Mouse (Mus musculus) left cerebral cortex, postnatal 25 days (tissue): Measurements from ENCODE around the gene Sorcs2. TPM values are rescaled to one million over a fixed set of nuclear protein-coding genes. Genes with fewer than 3 reads are reported as not detected.
A peak's percentile ranks its signal among the peaks of the same experiment; 100 is the strongest.

Experiments
- DNase-seq, 2 experiments: peaks; one replicate each; pipeline ENCODE4 v3.0.0; 2022; ENCODE audit warnings: low spot score in 2 of 2, mixed read lengths in 1 of 2
- intact Hi-C: fragments of 180-260 bp; cut with DNase I; formaldehyde crosslinking; loops from one replicate; pipeline ENCODE4 v1.15.1; 2025
- microRNA-seq, 2 experiments: library from miRNA; unstranded; fragments of <30 nt; microRNA quantifications; one replicate each; pipeline ENCODE4 v1.2.0; 2022
- total RNA-seq, 2 experiments: library from RNA; stranded (reverse); gene quantifications; 2 replicates each; pipeline ENCODE4 v1.2.3; 2021

Sorcs2 gene
- total RNA-seq, 2 experiments from 2014 or later, result 39.2 to 43.8 TPM

DNA sequence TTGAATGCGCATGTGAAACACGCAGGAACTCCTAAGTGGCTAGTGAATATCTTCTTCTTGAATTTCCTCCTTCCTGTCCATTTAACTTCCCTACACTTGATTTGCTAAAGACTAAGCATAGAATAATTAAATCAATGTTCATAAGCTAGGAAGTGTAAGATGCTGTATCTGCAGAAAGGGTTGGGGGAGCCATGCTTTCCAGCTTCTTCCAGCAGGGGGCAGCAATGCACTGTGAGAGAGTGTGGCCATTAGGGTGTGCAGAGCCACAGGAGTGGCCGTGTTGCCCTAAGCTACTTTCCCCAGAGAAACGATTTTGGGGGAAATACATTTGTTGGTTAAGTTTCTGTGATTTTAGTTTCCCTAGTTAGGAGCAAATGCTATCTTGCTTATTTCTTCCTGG lies 416.0 kb downstream of the Sorcs2 start:
- intact Hi-C loops, result loop anchor here (1.0 to 5.0 kb wide), 2 partner anchors 416 to 480 kb away; partner anchors contain the start of genes Grpel1 and Sorcs2
- DNase-seq, result peak; percentile 80 to 87

DNA sequence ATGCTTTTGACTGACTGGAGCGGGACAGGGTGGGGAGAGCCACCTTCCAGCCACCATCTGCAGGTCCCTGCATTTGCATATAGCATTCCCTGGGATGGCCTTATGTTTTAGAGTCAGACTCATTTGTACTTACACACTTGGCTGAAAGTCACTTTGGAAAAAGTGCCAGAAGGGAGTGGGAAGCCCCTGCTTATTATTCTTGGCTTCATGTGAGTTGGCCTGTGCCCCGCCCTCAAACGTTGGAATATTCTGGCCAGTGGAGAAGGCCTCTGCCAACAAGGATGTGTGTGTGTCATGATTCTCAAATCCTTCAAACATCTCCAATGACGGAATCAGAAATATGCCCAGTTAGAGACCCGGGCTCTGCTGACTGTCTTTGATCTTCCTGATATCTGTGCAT lies 416.6 kb downstream of the Sorcs2 start:
- intact Hi-C loops, result loop anchor here (5.0 kb wide), 1 partner anchor 481 kb away; the partner anchor contains the start of gene Grpel1
- no peak for DNase-seq

DNA sequence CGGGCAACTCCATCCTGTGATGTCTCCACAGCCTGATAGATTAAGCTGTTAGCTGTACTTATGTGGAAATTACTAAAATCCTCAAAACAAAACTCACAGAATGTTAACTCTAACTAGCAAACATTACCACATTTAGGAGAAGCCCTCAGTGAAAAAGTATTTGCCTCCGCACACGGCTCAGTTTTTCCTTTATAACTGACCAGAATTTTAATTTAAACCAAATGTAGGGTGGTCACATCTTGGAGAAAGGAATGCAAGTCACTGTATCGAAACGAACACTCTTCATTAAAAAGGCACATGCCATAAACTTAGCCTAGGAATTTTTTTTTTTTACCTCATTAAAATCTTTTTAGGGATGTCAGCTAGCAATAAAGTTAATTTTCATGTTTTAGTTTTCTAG lies 417.4 kb downstream of the Sorcs2 start:
- intact Hi-C loops, result loop anchor here (5.0 kb wide), 1 partner anchor 482 kb away; the partner anchor contains the start of gene Grpel1
- no peak for DNase-seq

DNA sequence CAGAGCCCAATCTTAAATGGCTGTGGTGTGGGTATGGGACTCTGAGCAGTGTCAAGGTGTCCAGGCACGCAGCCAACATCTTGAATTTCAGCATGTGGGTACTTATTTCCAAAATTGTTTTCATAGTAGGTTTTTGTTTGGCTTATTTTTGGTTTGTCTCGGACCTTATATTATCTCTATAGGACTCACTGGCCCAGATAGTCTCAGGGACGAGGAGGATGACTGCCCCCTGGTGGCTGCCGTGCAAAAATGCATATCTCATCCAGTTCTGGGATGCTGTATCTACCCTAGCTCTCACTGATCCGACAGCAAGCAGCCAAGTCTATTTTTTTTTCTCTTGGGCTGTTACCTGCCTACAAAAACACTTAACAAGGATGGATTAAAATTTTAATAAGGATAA lies 422.3 kb downstream of the Sorcs2 start:
- DNase-seq, result peak in 1 of 2 experiments; percentile 68
- intact Hi-C loops, result loop anchor here (2.0 to 5.0 kb wide), 2 partner anchors 105 to 278 kb away; no protein-coding TSS in a partner anchor

DNA sequence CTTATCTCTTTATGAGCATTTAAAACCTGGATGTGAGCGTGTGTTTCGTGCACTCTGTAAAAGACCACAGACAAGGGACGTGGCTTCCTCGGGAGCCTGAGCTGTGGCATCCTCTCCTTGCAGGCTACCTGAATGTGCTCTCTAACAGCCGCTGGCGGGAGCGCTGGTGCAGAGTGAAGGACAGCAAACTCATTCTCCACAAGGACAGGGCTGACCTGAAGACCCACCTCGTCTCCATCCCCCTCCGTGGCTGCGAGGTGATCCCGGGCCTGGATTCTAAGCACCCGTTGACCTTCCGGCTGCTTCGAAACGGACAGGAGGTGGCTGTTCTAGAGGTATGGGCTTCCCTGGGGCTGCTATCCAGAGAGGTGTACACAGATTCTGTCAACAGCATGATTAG lies 423.7 kb downstream of the Sorcs2 start:
- intact Hi-C loops, result no loop called here
- DNase-seq, result no peak

GRCm38 (mm10) chr5:35973800-35974199 lies 424.1 kb downstream of the Sorcs2 start:
- intact Hi-C loops, result loop anchor here (2.0 kb wide), 1 partner anchor 85 kb away; no protein-coding TSS in a partner anchor
- peak in 1 of 2 experiments; percentile 60 for DNase-seq

GRCm38 (mm10) chr5:35972739-35973138 lies 425.2 kb downstream of the Sorcs2 start:
- no peak for DNase-seq
- intact Hi-C loops, result loop anchor here (2.0 kb wide), 1 partner anchor 84 kb away; no protein-coding TSS in a partner anchor

DNA sequence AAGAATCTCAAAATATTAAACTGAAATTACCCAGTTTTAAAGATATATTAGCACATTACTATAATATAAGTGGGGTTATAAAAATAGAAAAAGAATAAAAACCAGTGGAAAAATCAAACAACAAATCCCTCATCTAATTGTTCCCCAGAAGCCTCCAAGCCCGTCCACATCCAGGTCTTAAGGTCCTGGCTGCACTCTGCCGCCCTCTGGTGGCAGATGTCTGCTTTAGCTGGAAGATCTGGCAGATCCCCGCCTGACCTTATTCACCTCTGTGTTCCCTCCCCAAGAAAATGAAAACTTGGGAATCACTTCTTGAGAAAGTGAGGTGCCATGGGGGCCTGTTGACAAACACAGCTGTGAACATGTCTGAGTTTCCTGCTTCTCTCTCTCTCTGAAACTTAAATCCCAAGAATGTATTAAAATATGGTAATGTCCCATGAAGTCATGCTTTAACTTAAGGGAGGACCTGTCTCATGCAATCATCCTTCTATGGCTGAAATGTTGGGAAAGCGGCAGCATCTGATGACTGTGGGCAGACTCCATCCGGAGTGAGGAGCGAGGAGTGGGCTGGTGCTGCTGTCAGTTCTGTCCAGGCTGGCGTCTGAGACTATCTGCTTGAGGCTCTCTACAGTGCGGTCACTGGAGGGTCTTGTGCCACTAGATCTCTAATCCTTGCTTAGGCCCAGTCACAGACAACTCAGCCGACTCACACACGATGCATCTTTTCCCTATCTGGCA lies 425.9 kb downstream of the Sorcs2 start:
- peak in 1 of 2 experiments; percentile 81 for DNase-seq
- intact Hi-C loops, result loop anchor here (2.0 kb wide), 1 partner anchor 83 kb away; no protein-coding TSS in a partner anchor

GRCm38 (mm10) chr5:35970380-35971105 lies 427.4 kb downstream of the Sorcs2 start:
- intact Hi-C loops, result no loop called here
- peak in 1 of 2 experiments; percentile 46 for DNase-seq

DNA sequence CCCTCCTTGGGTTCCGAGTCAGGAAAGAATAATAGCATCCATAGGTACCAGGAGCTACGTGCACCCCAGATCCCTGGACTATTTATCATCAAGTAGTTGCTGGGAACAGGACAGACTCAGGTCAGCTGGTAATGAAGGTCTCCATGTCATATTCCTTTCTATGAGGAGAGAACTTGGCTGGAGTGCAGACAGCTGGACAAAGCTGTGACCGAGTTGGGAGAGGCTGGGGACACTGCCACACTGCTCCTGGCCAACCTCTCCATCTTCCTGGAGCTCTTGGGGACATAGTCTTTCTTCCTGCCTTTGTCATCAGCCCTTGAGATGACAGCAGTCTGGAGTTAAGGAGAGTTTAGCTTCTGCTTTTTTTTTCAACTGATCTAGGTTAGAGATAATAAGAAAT lies 428.1 kb downstream of the Sorcs2 start:
- no peak for DNase-seq
- intact Hi-C loops, result no loop called here

Small RNA genes lying within 50 kb of the gene (microRNA-seq; reads per million reads assigned to microRNA genes)
- 796 to 913 reads per million in 2 experiments for gene Mir7689

Other genes with a start within 250 kb of the Sorcs2 start
- not detected for gene Psapl1, start 194.1 kb downstream of the Sorcs2 start, total RNA-seq
- 10 to 100 TPM; 20.7 to 22.7 TPM for gene Grpel1, start 66.9 kb upstream of the Sorcs2 start, total RNA-seq
- 10 to 100 TPM; 25.1 to 27.1 TPM for gene Tada2b, start 86.1 kb upstream of the Sorcs2 start, total RNA-seq
- 1 to 10 TPM; 1.0 to 1.2 TPM for gene Ccdc96, start 86.4 kb upstream of the Sorcs2 start, total RNA-seq
- gene Tbc1d14, start 195.1 kb upstream of the Sorcs2 start, total RNA-seq, result 10 to 100 TPM; 74.1 to 78.7 TPM